Mouse (Mus musculus) monocyte, adult 5-6 weeks (primary cell): ENCODE results near the gene Sapcd2. TPM values are rescaled to one million over a fixed set of nuclear protein-coding genes. Genes with fewer than 3 reads are reported as not detected.
A peak's percentile ranks its signal among the peaks of the same experiment; 100 is the strongest.

Experiments used
- ATAC-seq: fragments of 153-309, 156-312 bp; replicated peaks from 2 replicates; pipeline ENCODE4 v1.8.0; 2017; ENCODE audit warnings: mild to moderate bottlenecking; ENCODE audit not compliant: low TSS enrichment, insufficient number of reproducible peaks, severe bottlenecking, poor library complexity, low FRiP score
- total RNA-seq: library from RNA; stranded (forward); fragments of 200-1000, 200-491, 200-594 nt; gene quantifications from 3 replicates; pipeline ENCODE4 v1.2.3, GENCODE M21; 2017

The Sapcd2 gene
- total RNA-seq, 1 experiment from 2014 or later, result 4.3 TPM

DNA sequence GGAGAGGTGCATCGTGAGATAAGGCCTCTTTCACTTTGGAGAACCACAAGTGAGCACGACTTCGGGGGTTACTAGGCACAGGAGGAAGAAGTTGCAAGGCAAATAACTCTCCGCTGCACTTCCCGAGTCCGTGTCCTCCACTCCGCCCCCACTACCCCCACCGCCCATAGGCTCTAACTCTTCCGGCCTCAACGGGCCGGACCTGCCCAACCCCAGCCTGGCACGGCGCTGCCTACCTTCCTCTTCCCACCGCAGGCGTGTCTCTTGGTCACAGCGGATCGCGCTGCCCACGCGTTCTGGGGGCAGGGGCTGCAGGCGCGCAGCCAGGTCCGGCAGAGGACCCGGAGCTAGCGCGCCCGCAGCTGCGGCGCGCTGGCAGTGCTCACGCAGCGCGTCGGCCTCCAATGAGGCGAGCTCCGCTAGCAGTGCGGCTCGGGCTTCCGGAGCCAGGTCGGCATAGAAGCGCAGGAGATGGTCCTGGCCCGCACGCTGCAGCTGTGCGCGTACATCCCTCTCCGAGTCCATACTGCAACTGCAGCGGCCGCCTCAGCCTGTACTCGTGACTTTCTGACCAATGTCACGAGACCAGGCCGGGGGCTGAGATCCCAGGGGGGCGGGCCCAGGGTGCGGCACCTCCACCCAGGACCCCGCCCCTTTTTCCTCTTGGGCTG is 6.9 kb upstream of the Sapcd2 start, which contains the start of gene Uap1l1:
Uap1l1 (minus strand) TSS at position 592 of the 671 bp plus-strand sequence.
- peak; percentile 55 for ATAC-seq

DNA sequence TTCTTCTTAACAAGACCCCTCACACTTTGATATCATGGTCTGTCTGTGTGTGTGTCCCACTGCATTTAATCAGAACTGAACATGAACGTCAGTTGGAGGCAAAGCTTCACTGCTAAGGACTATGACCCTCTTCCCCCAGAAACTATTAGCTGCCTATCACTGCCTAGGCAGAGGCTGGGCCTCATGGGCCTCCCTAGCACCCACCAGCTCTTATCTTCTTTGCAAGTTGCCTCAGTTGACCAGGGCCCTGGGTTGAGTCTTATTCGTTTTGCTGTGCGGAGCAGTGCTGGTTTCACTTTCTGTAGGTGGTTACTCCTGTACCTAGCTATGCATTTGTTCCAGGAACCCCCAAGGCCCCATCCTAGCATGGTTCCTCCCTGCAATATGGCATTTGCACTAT is 2.1 kb upstream of the Sapcd2 start:
- no peak for ATAC-seq

DNA sequence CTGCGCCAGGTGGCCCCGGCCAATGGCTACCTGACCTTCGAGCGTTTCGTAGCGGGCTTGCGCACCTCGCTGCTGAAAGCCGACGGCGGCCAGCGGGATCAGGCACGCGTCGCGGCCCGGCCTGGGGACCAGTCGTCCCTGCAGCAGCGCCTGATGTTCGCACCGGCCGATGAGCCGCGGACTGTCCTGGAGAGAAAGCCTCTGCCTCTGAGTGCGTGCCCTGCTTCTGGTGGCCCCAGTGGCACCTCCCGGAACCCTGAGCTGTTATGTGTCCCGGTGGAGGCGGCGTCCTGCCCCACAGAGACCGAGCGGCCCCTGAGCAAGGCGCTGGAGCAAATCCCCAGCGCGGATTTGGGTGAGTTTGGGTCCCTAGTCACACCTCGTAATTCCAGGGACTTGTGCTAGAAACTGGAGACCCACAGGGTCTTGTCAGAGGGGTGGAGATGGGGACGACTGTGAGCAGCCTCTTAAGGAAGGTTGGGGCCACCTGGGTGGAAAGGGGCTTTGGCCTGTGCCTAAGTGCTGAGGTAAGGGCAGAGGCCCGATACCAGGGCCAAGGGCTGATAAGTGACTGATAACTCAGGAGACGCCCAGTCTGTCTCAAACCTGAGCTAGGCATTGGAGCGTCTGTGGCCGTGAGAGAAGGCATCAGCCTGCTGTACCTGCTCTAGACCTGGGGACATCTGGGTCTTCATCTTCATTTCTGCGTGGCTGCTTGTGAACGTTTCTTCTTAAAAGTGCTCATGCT is 697 bp downstream of the Sapcd2 start:
- no peak for ATAC-seq

DNA sequence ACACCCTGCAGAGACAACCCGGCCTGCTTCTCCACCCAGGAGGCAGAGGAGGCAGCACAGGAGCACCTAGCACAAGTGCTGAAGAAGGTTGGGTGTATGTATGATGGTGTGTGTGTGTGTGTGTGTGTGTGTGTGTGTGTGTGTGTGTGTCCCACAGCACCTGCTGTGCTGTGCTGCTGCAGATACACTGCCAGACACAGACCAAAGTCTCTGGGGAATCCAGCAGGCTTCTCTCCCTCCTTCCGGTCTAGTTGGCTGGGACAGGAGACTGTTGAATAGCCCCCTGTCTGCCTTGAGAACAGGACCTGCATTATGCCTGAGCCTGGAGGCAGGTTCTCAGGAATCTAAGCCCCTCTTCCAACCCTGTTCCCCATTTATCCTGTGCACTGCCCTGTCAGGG is 1.3 kb downstream of the Sapcd2 start:
- no peak for ATAC-seq

DNA sequence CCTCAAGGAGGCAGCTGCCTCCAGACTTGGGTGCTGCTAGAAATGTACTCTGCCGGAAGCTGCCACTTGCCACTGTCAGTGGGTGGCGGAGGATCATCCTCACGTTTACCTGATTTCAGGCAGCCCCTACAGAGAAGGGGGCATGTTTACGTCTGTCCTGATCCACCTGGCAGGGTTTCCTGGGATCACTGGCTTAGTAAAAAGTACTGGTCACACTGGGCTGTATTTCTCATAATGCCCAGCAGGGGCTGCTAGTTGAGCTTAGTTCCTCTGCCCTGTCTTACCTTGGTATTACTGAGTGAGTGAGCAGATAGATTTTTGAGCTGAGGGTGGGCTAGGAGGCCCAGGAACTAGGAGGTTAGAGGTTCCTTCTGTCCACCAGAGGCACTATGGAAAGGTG is 4.5 kb downstream of the Sapcd2 start:
- ATAC-seq, result no peak; the same call in 1 of the 2 replicates

DNA sequence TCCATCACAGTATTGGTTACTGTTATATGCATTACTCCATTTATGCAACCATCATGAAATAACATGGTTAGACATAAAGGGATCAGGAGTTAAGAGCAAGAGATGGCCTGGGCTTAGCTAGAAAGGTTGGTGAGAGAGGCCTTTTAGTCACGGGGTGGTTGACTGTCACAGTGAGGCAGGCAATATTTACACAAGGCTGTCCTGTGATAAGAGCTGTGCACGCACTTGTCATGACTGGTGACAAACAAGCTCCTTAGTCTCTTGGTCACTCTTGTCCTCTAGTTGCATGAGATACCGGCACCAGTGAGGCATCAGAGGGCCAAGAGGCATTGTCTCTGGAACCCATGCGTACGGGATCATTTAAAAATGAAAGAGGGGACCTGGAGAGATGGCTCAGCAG is 12.4 kb downstream of the Sapcd2 start:
- no peak for ATAC-seq

DNA sequence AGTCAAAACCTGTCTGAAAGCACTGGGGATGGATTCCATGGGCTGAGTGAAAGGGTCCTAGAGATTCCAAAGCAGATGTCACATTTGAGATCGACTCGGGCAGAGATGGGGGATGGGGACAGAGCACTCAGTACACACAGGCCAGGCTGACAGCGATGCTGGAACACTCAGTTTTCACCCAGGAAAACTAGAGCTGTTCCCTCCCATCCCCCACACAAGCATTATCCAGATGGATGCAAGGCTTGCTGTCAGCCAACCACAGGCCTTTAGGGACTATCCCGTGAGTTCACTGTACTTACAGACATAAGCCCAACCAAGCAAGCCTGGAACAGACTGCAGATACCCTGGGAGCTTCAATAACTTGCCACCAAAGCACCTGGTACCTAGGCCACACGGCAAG is 19.1 kb downstream of the Sapcd2 start:
- ATAC-seq, result no peak

DNA sequence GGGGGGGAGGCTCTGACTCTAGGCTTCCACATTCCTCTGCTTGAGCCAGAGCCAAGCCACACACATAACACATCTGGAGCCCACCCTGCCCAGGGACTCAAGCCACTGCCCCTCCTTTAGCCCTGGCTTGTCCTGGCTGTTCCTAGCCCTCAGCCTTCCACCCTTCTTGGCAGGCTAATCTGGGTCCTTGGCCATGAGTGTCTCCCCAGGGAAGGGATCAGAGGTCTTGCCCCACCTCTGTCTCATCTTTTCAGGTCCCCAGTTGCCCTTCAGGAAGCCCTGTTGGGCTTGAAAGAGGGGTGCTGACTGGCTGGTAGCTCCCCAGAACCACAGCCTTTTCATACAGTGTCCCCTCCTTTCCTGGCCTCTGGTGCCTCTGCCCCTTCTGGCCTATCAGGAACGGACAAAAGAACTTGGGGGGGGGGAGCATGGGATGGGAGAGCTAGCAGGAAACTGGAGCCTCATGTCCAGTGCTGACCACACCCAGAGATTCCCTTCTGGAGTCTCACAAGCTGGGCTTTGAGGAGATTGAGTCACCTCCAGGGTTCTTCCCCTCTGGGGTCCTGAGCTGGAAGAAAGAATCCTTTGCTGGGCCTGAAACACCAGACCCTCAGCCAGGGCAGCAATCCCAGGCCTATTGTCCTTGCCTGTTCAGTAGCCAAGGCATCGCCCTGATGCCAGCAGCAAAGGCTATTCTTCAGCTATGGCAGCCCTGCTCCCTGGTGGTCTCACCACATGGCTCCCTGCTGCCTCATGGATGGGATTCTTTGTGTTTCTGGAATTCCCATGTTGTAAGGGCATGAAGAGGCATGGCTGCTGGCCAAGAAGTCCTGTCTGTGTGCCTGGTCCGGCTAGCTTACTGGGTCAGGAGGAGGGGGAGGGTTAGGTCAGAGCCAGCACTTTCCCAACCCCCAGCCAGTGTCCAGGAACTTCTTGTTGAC is 22.4 kb downstream of the Sapcd2 start:
- no peak for ATAC-seq

DNA sequence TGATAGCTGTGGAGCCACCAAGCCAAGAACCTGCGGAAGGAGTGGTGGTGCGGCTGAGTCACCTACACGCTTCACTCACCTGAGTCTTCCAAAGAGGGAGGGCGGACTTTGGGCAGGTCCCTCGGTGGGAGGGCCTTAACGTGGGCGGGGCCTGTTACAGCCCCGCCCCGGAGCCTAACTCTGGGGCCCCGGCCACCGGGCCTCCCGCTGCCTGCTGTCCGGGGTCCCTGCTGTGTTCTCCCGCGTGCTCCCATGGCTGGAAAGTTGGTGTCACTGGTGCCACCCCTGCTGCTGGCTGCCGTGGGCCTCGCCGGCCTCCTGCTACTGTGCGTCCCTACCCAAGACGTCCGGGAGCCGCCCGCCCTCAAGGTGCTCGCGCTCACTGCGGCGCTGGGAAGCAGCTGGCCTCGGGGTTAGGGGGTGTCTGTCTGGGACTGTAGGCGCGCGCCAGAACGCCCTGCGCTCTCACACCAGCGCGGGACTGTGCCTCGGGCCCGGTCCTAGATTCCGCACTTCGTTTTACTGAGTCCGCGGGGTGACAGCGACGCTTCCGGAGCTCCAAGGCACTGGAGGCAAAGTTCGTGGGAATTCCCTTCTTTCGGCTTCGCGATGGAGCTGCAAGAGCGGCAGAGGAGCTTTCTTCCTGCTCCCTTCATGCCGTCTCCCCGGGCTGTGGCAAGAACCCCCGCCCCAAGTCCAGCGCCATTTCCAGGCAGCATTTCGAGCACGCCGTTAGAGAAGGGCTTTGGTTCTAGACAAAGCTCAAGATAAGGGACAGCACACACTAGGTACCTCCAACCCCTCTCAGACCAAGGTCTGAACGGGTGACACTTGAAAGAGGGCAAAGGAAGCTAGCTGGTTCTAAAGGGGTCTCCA is 23.8 kb downstream of the Sapcd2 start, which contains the start of gene Entpd2:
Entpd2 (plus strand) TSS at position 154 of the 876 bp plus-strand sequence.
- no peak for ATAC-seq

DNA sequence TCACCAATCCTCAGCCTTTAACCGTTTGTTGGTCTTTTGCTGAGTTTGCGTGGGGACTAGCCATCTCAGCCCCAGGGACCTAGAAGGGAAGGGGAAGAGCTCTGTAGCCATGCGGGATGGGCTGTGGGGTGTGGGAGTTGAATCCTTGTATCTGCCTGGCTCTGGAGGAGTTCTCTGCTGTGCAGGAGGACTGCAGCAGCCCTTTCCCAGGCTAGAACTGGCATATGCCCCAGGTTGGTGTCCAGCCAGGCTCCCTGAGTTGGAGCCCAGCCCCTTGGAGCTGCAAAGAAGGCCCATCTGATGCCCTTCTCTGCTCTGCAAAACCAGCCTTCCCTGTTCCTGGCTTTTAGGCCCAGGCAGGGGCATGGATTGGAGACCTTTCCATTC is 24.5 kb downstream of the Sapcd2 start:
- no peak for ATAC-seq

DNA sequence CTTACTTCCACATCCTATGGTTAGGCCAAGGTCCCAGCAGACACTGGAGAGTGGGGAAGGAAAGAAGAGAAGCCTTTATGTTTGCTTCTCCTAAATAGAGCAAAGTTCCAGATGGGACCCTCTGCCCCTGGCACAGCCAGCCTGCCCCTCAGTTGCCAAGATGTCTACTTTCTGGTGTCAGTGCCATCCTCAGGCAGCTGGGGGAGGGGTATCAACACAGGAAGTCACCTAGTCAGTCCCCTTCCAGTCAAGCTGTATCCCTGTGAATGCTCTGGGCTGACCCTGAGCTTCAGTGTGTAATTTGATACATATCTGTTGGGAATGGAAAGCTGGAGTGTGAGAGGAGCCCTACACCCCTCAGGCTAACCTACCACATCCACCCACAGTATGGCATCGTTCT is 24.9 kb downstream of the Sapcd2 start:
- ATAC-seq, result no peak

DNA sequence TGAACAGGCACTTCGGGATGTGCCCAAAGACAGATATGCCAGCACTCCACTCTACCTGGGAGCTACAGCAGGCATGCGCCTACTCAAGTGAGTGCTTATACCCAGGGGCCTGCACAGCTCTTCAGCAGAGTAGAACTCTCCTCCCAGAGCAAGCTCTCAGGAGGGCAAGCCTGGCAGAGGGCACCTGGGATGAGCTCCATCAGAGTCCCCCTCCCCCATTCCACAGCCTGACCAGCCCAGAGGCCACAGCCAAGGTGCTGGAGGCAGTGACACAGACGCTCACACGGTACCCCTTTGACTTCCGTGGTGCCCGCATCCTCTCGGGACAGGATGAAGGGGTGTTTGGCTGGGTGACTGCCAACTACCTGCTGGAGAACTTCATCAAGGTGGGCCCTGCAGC is 25.9 kb downstream of the Sapcd2 start:
- ATAC-seq, result no peak

DNA sequence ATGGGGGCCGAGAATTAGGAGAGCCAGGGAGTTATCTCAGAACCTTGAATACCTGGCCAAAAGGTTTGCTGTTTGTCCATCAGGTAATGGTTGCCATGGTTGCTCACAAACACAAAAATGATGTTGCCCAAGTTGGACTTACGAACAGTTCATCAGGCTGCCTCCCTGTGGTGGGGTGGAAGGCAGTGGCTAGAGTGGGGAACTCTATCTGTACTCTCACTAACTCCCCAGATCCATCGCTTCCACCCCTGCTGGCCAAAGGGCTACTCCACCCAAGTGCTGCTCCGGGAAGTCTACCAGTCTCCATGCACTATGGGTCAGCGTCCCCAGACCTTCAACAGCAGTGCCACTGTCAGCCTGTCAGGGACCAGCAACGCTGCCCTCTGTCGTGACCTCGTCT is 26.9 kb downstream of the Sapcd2 start, which contains the start of gene Npdc1:
Npdc1 (plus strand) TSS at position 301 of the 400 bp plus-strand sequence.
- no peak for ATAC-seq

DNA sequence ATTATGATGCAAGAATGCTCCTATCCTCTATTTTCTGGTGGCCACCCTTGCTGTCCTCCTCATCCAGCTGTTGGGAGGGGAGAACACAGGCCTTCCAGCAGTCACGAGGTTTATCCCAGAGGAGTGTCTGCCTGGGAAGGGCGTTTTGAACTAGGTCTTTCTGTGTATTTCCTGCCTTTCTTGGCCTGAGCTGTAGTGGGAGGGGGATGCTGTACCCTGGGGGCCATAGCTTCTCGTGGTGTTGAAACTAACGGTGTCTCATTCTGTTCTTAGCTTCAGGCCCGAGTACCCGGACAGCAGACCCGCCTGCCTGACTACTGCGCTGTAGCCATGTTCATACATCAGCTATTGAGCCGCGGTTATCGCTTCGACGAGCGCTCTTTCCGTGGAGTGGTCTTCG is 28.2 kb downstream of the Sapcd2 start:
- no peak for ATAC-seq

DNA sequence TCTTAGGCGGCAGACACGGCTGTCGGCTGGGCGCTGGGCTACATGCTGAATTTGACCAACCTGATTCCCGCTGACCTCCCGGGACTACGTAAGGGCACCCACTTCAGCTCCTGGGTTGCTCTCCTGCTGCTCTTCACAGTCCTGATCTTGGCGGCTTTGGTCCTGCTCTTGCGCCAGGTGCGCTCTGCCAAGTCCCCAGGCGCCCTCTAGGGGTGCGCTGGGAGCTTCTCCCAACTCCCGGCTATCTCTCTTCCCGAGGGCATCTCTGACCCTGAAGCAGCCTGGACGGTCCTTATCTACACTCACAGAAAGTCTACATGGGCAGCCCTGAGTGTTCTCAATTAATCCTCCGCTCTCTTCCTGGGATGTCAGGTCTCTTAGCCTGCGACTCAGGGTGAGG is 28.6 kb downstream of the Sapcd2 start:
- ATAC-seq, result no peak

DNA sequence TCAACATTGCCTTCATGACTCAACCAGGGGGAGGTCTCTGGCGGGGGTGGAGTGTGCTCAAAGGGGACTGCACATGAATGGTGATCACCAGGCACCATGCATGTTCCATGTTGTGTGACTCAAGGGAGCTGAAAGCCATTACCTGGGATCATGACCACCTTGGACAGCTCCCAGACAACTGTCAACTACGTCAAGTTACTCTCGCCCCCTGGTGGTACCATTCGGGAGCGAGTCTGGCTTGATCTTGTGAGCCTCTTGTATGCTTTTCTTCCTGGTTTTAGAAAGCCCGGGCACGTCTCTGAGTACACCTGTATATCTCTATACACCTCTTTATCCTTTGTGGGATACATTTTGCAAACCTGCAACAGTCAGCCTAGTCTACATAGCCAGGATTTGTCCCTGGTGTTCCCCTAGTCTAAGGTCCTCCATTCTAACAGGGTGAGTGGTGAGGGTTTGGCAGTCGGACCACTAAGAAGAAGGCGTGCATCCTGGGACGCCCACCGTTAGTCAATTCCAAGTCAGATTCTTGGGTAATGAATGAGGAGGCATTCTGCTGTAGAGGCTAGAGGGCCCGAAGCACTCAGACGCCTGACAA is 30.4 kb downstream of the Sapcd2 start:
- 0 out of 2 replicates have a peak, but pooled peaks have one; percentile 41 for ATAC-seq

DNA sequence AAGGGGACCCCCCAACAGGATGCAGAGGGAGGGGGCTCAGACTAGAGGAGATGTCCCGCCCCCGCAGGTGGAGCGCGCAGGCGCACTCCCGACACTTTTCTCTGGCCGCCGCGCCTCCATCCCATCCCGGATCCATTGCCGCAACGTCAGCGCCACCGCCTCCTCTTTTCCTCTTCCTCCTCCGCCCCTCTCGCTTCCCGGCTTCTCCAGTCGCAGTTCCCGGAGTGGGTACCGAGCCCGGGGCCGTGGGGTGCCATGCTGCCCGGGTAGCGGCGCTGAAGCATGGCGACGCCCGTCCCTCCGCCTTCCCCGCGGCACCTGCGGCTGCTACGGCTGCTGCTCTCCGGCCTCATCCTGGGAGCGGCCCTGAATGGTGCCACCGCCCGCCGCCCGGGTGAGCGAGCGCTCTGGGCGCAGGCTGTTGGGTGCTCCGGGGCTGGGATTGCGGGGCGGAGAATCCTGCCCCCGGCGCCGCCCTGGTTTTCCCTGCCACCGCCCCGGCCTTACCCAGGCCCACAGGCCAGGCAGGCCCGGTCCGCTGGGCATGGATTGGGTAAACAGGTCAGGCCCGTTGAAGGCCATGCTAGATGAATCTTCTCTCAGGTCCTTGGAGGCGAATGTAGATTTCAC is 31.0 kb downstream of the Sapcd2 start:
- no peak for ATAC-seq
